Mouse (Mus musculus) G1E (cell line): ENCODE results near the gene Gstm4. TPM values are rescaled to one million over a fixed set of nuclear protein-coding genes. Genes with fewer than 3 reads are reported as not detected.

Experiments used
- ATAC-seq: 2 replicates; pipeline ENCODE4 v1.8.0; 2016; ENCODE audit warnings: mild to moderate bottlenecking; ENCODE audit not compliant: insufficient number of reproducible peaks, poor library complexity, low FRiP score, severe bottlenecking; ENCODE audit errors: extremely low read depth
- DNase-seq: peaks from one replicate; pipeline ENCODE4 v3.0.0; 2012; ENCODE audit warnings: low spot score
- H3K27me3 ChIP-seq: 2 replicates; pipeline ENCODE4 v1.6.1; 2012; ENCODE audit warnings: mild to moderate bottlenecking, low read length, inconsistent platforms; ENCODE audit not compliant: insufficient read depth
- H3K36me3 ChIP-seq: replicated peaks from 2 replicates; pipeline ENCODE3; 2012; ENCODE audit warnings: mild to moderate bottlenecking, inconsistent platforms
- H3K4me1 ChIP-seq: 2 replicates; pipeline ENCODE4 v1.6.1; 2012; ENCODE audit warnings: low read depth, low read length, inconsistent platforms, mixed read lengths; ENCODE audit not compliant: insufficient read depth
- H3K4me3 ChIP-seq: 2 replicates; pipeline ENCODE4 v1.5.1; 2012; ENCODE audit warnings: low read depth, mild to moderate bottlenecking, inconsistent platforms, low read length, moderate library complexity, mixed read lengths
- H3K9me3 ChIP-seq: replicated peaks from 2 replicates; pipeline ENCODE4 v1.6.1; 2012; ENCODE audit warnings: inconsistent platforms
- CTCF ChIP-seq: IDR thresholded peaks from 2 replicates; pipeline ENCODE4 v1.5.1; 2012; ENCODE audit warnings: low read depth, low read length, inconsistent platforms, mixed read lengths
- GATA1 ChIP-seq: IDR thresholded peaks from 2 replicates; pipeline ENCODE4 v1.6.1; 2012; ENCODE audit warnings: borderline replicate concordance, low read length, inconsistent platforms, mixed read lengths
- GATA2 ChIP-seq: IDR thresholded peaks from 2 replicates; pipeline ENCODE4 v1.6.1; 2012; ENCODE audit warnings: low read depth, low read length, inconsistent platforms, borderline replicate concordance
- POLR2AphosphoS5 ChIP-seq: IDR thresholded peaks from 2 replicates; pipeline ENCODE4 v1.6.1; 2012; ENCODE audit warnings: low read depth, low read length, inconsistent platforms; ENCODE audit not compliant: insufficient replicate concordance
- TAL1 ChIP-seq: conservative IDR thresholded peaks from 2 replicates; pipeline ENCODE4 v1.6.1; 2012; ENCODE audit warnings: low read depth, low read length, inconsistent platforms, mixed read lengths
- polyA plus RNA-seq: library from polyadenylated mRNA; stranded (reverse); fragments of >175 nt; gene quantifications from 2 replicates; pipeline ENCODE4 v1.2.3, GENCODE M21; 2012
- total RNA-seq, 2 experiments: library from RNA; stranded (forward) in 1 of 2; stranded (reverse) in 1 of 2; fragments of 200-1000 nt in 1 of 2; fragments of >200 nt in 1 of 2; fragmentation: Nextera tagmentation in 1 of 2; gene quantifications; 2 replicates each; pipeline ENCODE4 v1.2.3; 2014 to 2017

Gene Gstm4
- total and polyA plus RNA-seq, 3 experiments: not detected

GRCm38 (mm10) chr3:108089916-108090315, 45.2 kb upstream of the Gstm4 start:
- Histone ChIP-seq H3K27me3 (no peaks in the 10 kb centered on the region), H3K4me3 (no peak overlapping the region), H3K9me3 (no peaks in the 10 kb centered on the region), H3K4me1 (peaks cover 66% of the 10 kb centered on the region), H3K36me3 (peaks cover 38% of the 10 kb centered on the region)
- DNase-seq (no peak), ATAC-seq (no peak)
- TF ChIP-seq TAL1 (no peak), GATA1 (no peak), POLR2AphosphoS5 (no peak), GATA2 (no peak), CTCF (no peak)

GRCm38 (mm10) chr3:108088842-108089380, 44.2 kb upstream of the Gstm4 start:
- Histone ChIP-seq H3K9me3 (no peaks in the 10 kb centered on the region), H3K36me3 (peaks cover 48% of the 10 kb centered on the region), H3K4me3 (peak overlapping the region; percentile 24; the same call in 1 of the 2 replicates), H3K27me3 (no peaks in the 10 kb centered on the region), H3K4me1 (peaks cover 66% of the 10 kb centered on the region)
- no peak for ATAC-seq
- no peak for DNase-seq
- TF ChIP-seq POLR2AphosphoS5 (no peak), GATA2 (no peak), TAL1 (no peak)

GRCm38 (mm10) chr3:108087329-108087728, 42.6 kb upstream of the Gstm4 start:
- no peaks in the 10 kb centered on the region for H3K9me3 ChIP-seq
- H3K36me3 ChIP-seq: peaks cover 59% of the 10 kb centered on the region
- no peak for DNase-seq
- H3K4me3 ChIP-seq: peak overlapping the region; percentile 95
- H3K27me3 ChIP-seq: no peaks in the 10 kb centered on the region
- no peak for ATAC-seq
- TF ChIP-seq GATA1 (no peak), POLR2AphosphoS5 (no peak), TAL1 (no peak), CTCF (no peak), GATA2 (no peak)
- H3K4me1 ChIP-seq: peaks cover 67% of the 10 kb centered on the region

- no peaks in the 10 kb centered on the region for H3K9me3 ChIP-seq
- peak; percentile 30; the same call in 1 of the 2 replicates for ATAC-seq
These were observed 41.8 kb upstream of the Gstm4 start, which contains the start of gene Ampd2 for GRCm38 (mm10) chr3:108086470-108086979. Ampd2 (minus strand) TSS chr3:108086651.

GRCm38 (mm10) chr3:108085721-108086469, 41.2 kb upstream of the Gstm4 start:
- no peak for ATAC-seq
- Histone ChIP-seq H3K27me3 (no peaks in the 10 kb centered on the region), H3K36me3 (peaks cover 68% of the 10 kb centered on the region), H3K4me1 (peaks cover 75% of the 10 kb centered on the region), H3K4me3 (peak overlapping the region; percentile 95), H3K9me3 (no peaks in the 10 kb centered on the region)
- DNase-seq: no peak
- no peak for TF ChIP-seq GATA1
- TF ChIP-seq POLR2AphosphoS5: no peak
- no peak for TF ChIP-seq CTCF
- TF ChIP-seq TAL1: no peak
- TF ChIP-seq GATA2: no peak

More at GRCm38 (mm10) chr3:108086470-108086979, 41.8 kb upstream of the Gstm4 start, which contains the start of gene Ampd2:
- Histone ChIP-seq H3K27me3 (no peaks in the 10 kb centered on the region), H3K4me1 (peaks cover 69% of the 10 kb centered on the region), H3K36me3 (peaks cover 62% of the 10 kb centered on the region), H3K4me3 (peak within 1 kb of the TSS; percentile 95)
- peak; percentile 75 for DNase-seq
- TF ChIP-seq GATA2: no peak
- TF ChIP-seq GATA1: no peak
- no peak for TF ChIP-seq CTCF
- no peak for TF ChIP-seq TAL1
- TF ChIP-seq POLR2AphosphoS5: no peak

GRCm38 (mm10) chr3:108085281-108085720, 40.6 kb upstream of the Gstm4 start:
- DNase-seq: peak; percentile 79

More at GRCm38 (mm10) chr3:108085281-108085720, 40.6 kb upstream of the Gstm4 start:
- peak; percentile 81 for ATAC-seq
- H3K4me1 ChIP-seq: peaks cover 79% of the 10 kb centered on the region
- H3K4me3 ChIP-seq: peak overlapping the region; percentile 95
- H3K27me3 ChIP-seq: no peaks in the 10 kb centered on the region
- peaks cover 68% of the 10 kb centered on the region for H3K36me3 ChIP-seq
- no peak for TF ChIP-seq GATA1
- no peak for TF ChIP-seq CTCF
- no peak for TF ChIP-seq POLR2AphosphoS5
- TF ChIP-seq GATA2: no peak
- no peak for TF ChIP-seq TAL1
- no peaks in the 10 kb centered on the region for H3K9me3 ChIP-seq
